Mouse (Mus musculus): ENCODE measurements at regions not wholly inside any gene's neighbourhood (a gene's known extent, or its start where the extent isn't known, plus 50 kb on each side); places are given as distances from the start of the nearest gene placed in this dataset.
"Not testable (repeated sequence)": the region's sequence is repeated elsewhere in the genome, so short reads cannot be mapped to it uniquely, and the experiment has no call there.

DNA sequence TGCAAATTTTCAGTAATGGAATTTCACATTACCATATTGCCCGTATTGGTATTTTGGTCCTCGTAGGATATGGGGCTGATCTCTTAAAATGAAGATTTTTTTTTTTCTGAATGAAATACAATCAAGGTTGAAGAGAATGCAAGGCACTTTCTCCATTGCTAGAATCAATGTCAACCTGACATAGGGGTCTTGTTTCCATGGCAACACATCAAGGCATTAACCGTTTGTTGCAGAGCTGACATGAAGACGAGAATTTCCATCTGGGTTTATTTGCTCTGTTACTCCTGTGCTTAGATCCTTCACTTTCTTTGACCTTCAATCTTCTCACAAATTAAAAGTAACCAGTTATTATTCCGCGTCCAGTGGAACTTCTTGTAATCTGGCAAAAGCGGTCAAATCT lies 184.2 kb downstream of the Csl start:
- no peak for DNase-seq (ENCODE audit: low read depth in 1 of 2, low spot score in 2 of 2)

DNA sequence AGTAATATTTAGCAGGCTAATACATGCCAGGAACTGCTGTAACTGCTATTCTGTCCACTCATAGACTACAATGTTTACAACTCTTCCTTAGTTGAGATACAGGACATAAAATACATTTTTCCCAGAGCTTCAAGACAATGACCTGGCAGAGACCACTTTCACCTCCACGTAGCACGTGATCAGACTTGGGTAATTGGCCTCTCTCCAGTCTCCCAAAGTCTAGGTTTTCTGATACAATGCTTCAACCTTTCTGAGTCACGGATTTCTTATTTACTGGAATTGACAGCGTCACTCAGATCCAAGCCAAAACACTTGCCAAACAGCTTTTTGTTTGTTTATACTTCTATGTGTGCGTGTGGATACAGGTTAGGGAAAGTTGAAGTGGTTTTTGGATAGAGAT lies 183.2 kb downstream of the Csl start:
- no peak for DNase-seq (ENCODE audit: low read depth in 1 of 2, low spot score in 2 of 2)

- DNase-seq (ENCODE audit: low read depth in 1 of 2, low spot score in 2 of 2), result no peak
These were observed 182.3 kb downstream of the Csl start for GRCm38 (mm10) chr10:99577041-99577681.

GRCm38 (mm10) chr10:99578366-99578765 lies 181.1 kb downstream of the Csl start:
- no peak for DNase-seq (ENCODE audit: low read depth in 1 of 2, low spot score in 2 of 2)

DNA sequence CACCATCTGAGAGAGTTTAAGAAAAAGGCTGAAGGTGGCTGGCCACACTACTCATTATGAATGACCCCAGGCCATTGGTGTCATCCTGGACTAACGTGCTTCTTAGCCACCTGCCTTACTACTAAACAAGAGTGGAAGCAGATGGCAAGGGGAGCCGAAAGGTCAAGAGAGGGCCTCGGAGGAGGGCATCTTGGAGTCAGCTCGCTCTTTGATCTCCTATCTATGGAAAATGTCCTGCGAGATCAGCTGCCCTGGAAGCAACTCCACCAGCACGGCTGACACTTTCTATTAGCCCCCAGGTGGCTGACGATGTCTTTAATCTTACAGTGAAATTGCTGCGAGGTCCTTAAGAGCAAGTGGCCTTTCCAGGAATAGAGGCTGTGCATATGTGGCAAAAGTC lies 179.3 kb downstream of the Csl start:
- no peak for DNase-seq (ENCODE audit: low read depth in 1 of 2, low spot score in 2 of 2)

DNA sequence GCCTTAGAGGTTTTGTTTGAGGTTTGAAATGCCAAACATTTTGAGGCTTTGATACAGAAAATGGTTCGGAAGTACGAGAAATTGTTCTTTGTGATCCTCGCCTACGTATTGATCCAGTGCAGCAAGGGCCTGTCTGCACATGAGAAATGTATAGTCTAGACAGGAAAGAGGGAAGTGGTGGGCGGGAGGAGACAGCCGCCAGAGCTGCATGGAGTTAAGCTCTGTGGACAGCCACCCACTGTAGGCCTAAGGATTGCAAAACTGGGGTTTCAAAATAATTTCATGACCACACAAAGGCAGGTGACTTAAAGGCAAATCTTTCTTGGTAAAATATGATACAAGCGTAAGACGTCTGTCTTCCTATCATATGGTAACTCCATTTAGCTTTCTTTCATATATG lies 178.4 kb downstream of the Csl start:
- DNase-seq (ENCODE audit: low read depth in 1 of 2, low spot score in 2 of 2), result peak; percentile 11 to 43

DNA sequence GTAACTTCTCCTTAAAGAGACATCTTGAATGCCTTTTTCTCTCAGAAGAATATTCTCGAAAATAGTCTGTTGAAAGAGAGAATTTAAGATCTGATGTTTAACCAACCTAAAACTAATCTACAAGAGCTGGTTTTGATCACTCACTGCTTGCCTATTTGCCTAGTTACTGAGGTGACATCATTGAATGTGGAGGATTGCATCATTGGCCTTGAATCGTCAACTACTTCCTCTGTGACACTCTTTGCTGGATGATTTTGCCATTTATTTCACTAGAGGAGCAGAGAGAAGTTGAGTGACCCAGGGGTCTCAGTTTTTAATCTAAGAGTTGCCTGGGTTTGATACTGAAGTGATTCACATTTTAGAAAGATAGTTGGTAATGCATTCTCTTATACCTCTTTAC lies 174.6 kb downstream of the Csl start:
- no peak for DNase-seq (ENCODE audit: low read depth in 1 of 2, low spot score in 2 of 2)

DNA sequence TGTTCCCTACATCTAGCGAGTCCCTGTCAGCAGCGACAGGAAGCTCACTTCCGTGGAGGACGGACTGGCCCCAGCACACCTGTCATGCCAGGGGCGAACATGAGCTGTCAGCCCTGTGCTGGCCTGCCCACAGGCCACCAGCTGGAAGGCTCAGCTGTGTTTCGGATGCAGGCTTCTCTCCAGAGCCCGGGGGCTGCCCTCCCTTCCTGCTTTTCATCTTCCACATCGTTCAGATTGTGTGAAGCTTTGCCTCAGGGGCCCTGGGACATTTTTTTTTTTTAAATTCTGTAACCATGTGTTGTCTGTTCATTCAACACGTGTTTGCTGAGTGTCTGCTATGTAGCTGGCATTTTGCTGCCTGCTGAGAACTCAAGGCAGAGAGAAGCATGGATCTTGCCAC lies 167.2 kb downstream of the Csl start:
- DNase-seq (ENCODE audit: low read depth in 1 of 2, low spot score in 2 of 2), result no peak

GRCm38 (mm10) chr10:99595659-99596058 lies 163.8 kb downstream of the Csl start:
- no peak for DNase-seq (ENCODE audit: low read depth in 1 of 2, low spot score in 2 of 2)

DNA sequence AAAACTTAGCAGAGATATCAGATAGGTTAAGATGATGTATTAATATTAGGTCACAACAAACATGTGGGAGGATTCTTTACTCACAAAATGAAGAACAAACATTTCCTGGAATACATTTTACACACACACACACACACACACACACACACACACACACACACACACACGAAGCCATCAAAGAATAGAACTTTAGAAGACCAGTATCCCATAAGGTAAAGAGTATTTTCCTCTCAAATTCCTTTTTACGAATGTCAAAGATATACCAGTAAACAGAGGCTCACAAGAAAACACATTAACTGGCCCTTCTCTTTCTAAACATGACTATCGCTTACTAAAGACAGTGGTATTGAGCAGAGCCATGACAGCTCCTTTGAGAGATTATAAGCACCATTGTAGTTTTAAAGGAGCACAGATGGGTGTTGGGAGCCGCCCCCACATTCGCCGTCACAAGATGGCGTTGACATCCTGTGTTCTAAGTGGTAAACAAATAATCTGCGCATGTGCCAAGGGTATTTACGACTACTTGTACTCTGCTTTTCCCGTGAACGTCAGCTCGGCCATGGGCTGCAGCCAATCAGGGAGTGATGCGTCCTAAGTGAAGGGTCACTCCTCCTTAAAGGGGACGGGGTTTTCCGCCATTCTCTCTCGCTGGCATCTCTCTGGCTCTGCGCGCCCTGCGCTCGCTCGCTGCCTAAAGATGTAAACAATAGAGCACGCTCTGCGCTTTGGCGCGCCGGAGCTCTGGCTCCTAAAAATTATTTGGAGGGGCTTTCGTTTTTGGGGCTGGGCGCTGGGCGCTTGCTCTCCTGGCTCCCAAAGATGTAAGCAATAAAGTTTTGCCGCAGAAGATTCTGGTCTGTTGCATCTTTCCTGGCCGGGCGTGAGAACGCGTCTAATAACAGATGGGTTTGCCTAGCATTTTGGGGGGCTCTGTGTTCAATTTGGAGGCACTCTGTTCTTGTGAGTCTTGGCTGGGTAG lies 160.0 kb downstream of the Csl start:
- not testable (repeated sequence) for DNase-seq (ENCODE audit: low read depth in 1 of 2, low spot score in 2 of 2)

DNA sequence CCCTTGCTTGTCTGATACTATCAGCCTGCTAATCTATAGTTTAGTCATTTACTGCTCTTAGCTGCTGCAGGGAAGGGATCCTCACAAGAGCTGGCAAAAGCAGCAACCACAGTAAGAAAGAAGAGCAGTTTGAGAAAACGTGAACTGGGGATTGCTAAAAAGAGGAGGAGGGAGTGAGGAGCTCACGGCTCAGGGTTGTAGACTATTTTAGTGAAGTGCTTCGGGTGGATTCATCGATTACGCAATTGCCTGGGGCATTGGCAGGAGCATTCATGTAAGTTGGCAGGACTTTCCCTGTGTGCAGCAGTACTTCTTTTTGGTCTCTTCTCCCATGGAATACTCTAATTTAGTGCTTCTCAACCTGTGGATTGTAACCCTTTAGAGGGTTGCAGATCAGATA lies 157.1 kb downstream of the Csl start:
- no peak for DNase-seq (ENCODE audit: low read depth in 1 of 2, low spot score in 2 of 2)

GRCm38 (mm10) chr10:99604172-99604571 lies 155.3 kb downstream of the Csl start:
- no peak for DNase-seq (ENCODE audit: low read depth in 1 of 2, low spot score in 2 of 2)

DNA sequence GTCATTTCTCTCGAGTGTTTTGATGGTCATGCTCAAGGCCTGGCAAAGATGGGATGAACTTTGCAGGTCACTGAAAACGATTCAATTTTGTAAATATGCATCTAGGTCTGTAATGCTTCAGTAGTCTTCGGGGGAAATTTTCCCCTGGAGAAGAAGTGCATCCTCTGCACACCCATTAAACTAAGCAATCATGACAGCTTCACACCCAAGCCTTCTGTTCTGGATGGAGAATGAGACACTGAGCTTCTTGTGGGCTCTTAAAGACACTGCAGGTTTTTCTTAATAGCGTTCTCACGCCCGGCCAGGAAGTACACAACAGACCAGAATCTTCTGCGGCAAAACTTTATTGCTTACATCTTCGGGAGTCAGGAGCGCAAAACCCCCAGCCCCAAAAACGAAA lies 151.0 kb downstream of the Csl start:
- no peak for DNase-seq (ENCODE audit: low read depth in 1 of 2, low spot score in 2 of 2)

GRCm38 (mm10) chr10:99609420-99609819 lies 150.0 kb downstream of the Csl start:
- no peak for DNase-seq (ENCODE audit: low read depth in 1 of 2, low spot score in 2 of 2)

GRCm38 (mm10) chr10:99610890-99611289 lies 148.6 kb downstream of the Csl start:
- no peak for DNase-seq (ENCODE audit: low read depth in 1 of 2, low spot score in 2 of 2)

- no peak for DNase-seq (ENCODE audit: low read depth in 1 of 2, low spot score in 2 of 2)
These were observed 144.8 kb downstream of the Csl start for GRCm38 (mm10) chr10:99614392-99615249.

DNA sequence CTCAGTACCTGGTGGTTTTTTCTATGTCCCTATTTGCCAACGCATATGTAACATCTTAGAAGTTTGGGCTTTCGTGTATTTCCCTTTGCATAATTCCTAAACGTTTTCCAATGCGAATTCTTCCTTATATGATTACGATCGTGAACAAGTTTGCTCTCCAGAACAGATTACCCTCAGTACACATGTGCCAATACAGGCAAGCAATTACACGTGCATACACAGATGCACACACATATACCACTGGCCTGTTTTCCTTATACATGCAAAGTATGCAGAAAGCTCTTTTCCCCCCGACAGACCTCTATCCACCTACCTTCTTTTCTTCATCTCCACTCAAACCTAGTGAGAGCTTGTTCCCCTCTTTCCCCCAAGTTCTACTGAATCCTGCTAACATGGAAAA lies 144.1 kb downstream of the Csl start:
- no peak for DNase-seq (ENCODE audit: low read depth in 1 of 2, low spot score in 2 of 2)

- peak; percentile 27 to 68 for DNase-seq (ENCODE audit: low read depth in 1 of 2, low spot score in 2 of 2)
These were observed 143.7 kb downstream of the Csl start for GRCm38 (mm10) chr10:99615779-99616178.

- DNase-seq (ENCODE audit: low read depth in 1 of 2, low spot score in 2 of 2), result no peak
These were observed 141.8 kb downstream of the Csl start for GRCm38 (mm10) chr10:99617623-99618022.

DNA sequence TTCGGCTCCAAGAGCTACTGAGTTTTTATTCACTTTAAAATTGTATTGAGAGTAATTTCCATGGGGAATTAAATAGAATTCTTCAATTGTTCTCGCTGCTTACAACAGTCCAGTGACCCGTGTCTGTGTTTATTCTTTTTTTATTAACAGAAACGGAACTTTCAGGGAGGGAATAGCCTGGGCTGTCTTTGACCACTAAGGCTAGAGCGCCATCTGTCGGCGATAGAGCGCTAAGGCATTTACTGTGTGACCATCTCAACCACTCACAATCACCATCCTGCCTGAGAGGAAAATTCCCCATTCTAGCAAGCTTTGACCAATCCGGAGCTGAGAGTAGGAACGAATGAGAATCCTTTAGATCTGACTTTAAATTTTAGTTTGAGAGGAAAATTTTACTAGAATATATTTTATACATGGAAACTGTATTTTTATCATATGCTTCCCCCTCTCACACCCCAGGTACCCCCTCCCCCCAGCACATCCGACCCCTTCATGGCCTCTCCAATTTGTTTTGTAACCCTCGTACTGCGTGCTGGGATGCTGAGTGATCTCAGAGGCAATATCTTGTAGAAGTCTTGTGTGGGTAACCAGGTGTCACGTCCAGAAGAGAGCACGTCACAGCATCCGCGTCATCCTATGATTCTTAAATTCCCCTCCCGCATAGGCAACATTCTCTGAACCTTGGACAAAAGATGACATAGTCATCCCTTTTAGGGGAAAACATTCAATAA lies 139.9 kb downstream of the Csl start:
- peak in 1 of 2 experiments; percentile 39 for DNase-seq (ENCODE audit: low read depth in 1 of 2, low spot score in 2 of 2)

DNA sequence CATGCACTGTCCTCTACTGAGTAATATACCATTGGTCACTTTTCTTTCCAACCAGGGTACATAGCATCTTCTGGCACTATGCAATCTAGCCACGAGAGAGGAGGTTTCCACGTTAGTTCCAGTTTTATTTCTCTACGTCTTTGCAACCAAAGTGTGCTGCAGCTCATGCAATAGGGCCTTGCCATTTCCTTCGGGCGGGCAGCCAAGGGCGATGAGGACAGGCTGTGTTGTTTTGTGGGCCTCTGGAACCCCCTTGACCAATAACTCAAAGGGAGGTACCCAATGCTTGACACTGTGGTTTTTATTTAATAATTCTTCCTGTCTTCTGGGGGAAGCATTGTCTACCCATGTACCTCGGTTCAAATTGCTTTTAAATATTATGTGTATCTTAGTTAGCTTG lies 139.0 kb downstream of the Csl start:
- DNase-seq (ENCODE audit: low read depth in 1 of 2, low spot score in 2 of 2), result no peak
